Mouse (Mus musculus) neural tube, embryonic 11.5 days (tissue): Measurements from ENCODE around the gene Ehd1. TPM values are rescaled to one million over a fixed set of nuclear protein-coding genes. Genes with fewer than 3 reads are reported as not detected.

Experiments
- ATAC-seq: fragments of 200-750 bp; cut with Nextera tagmentation; 2 replicates; pipeline ENCODE4 v1.8.0; 2017; ENCODE audit warnings: moderate number of reproducible peaks, mild to moderate bottlenecking, moderate TSS enrichment, moderate library complexity; ENCODE audit not compliant: insufficient read depth, low FRiP score, low TSS enrichment
- DNase-seq: peaks from one replicate; pipeline ENCODE4 v3.0.0-alpha.2; 2015; ENCODE audit warnings: low spot score
- H3K27ac ChIP-seq: fragments of 300-500 bp; sonication (generic); 2 replicates; pipeline ENCODE4 v1.5.1; 2014; ENCODE audit warnings: low read depth, mild to moderate bottlenecking, low read length
- H3K27me3 ChIP-seq: fragments of 300-500 bp; sonication (generic); 2 replicates; pipeline ENCODE4 v1.6.1; 2014; ENCODE audit warnings: mild to moderate bottlenecking, low read length, mixed read lengths; ENCODE audit not compliant: control insufficient read depth, insufficient read depth
- H3K36me3 ChIP-seq: fragments of 300-500 bp; sonication (generic); 2 replicates; pipeline ENCODE4 v1.6.1; 2014; ENCODE audit warnings: mild to moderate bottlenecking, low read length, moderate library complexity, mixed read lengths; ENCODE audit not compliant: control insufficient read depth, insufficient read depth
- H3K4me1 ChIP-seq: fragments of 300-500 bp; sonication (generic); 2 replicates; pipeline ENCODE4 v1.6.1; 2014; ENCODE audit warnings: low read length, mixed read lengths; ENCODE audit not compliant: control insufficient read depth, insufficient read depth
- H3K4me2 ChIP-seq: fragments of 300-500 bp; sonication (generic); 2 replicates; pipeline ENCODE4 v1.6.1; 2014; ENCODE audit warnings: low read depth, mild to moderate bottlenecking, moderate library complexity
- H3K4me3 ChIP-seq: fragments of 300-500 bp; sonication (generic); 2 replicates; pipeline ENCODE4 v1.5.1; 2014; ENCODE audit warnings: low read depth, low read length
- H3K9ac ChIP-seq: fragments of 300-500 bp; sonication (generic); 2 replicates; pipeline ENCODE4 v1.6.1; 2014; ENCODE audit warnings: mild to moderate bottlenecking, low read length
- H3K9me3 ChIP-seq: fragments of 300-500 bp; sonication (generic); 2 replicates; pipeline ENCODE4 v1.6.1; 2016; ENCODE audit warnings: low read length; ENCODE audit not compliant: control insufficient read depth
- WGBS: fragments of 180-500 bp; shearing (Covaris S2); extraction: QIAGEN DNeasy Blood & Tissue Kit; methylation state at CpG from one replicate; pipeline ENCODE4 v1.1.7; 2014; 5-methylcytosine and 5-hydroxymethylcytosine counted together
- polyA plus RNA-seq: library from polyadenylated mRNA; unstranded; fragments of >200 nt; fragmentation: Nextera tagmentation; extraction: Ambion mirVana; gene quantifications from 2 replicates; pipeline ENCODE4 v1.2.1, GENCODE M21; 2014

Gene Ehd1
- polyA plus RNA-seq, 1 experiment from 2014 or later, result 82.2 TPM

- DNase-seq (no peak), ATAC-seq (no peak)
- no peak overlapping the region for H3K4me3 ChIP-seq
- H3K27me3 ChIP-seq, result no peaks in the 10 kb centered on the region
- no peaks in the 10 kb centered on the region for H3K9me3 ChIP-seq
- H3K9ac ChIP-seq, result no peak overlapping the region
- H3K27ac ChIP-seq, result no peak overlapping the region
- 89% methylated on average over 19 of the region's 19 CpGs for WGBS
- peaks cover 19% of the 10 kb centered on the region for H3K36me3 ChIP-seq
- H3K4me1 ChIP-seq, result no peaks in the 10 kb centered on the region
- no peak overlapping the region for H3K4me2 ChIP-seq
Observed at GRCm38 (mm10) chr19:6343066-6343925, 66.8 kb downstream of the Ehd1 start.

- no peak overlapping the region for H3K4me2 ChIP-seq
- no peaks in the 10 kb centered on the region for H3K9me3 ChIP-seq
- H3K4me1 ChIP-seq, result no peaks in the 10 kb centered on the region
- DNase-seq (no peak), ATAC-seq (no peak)
- 90% methylated on average over 5 of the region's 5 CpGs for WGBS
- H3K27me3 ChIP-seq, result no peaks in the 10 kb centered on the region
- no peak overlapping the region for H3K4me3 ChIP-seq
- no peak overlapping the region for H3K9ac ChIP-seq
- H3K36me3 ChIP-seq, result peaks cover 13% of the 10 kb centered on the region
- no peak overlapping the region for H3K27ac ChIP-seq
Observed at GRCm38 (mm10) chr19:6343996-6344395, 67.5 kb downstream of the Ehd1 start.

GRCm38 (mm10) chr19:6346023-6346422, 69.5 kb downstream of the Ehd1 start:
- no peak for ATAC-seq
- Histone ChIP-seq H3K9me3 (no peaks in the 10 kb centered on the region), H3K4me2 (no peak overlapping the region), H3K27ac (no peak overlapping the region), H3K4me1 (no peaks in the 10 kb centered on the region), H3K36me3 (peaks cover 11% of the 10 kb centered on the region), H3K27me3 (no peaks in the 10 kb centered on the region), H3K4me3 (no peak overlapping the region), H3K9ac (no peak overlapping the region)
- no peak for DNase-seq
- 91% methylated on average over 5 of the region's 5 CpGs for WGBS

GRCm38 (mm10) chr19:6346661-6347060, 70.1 kb downstream of the Ehd1 start:
- no peak overlapping the region for H3K4me3 ChIP-seq
- no peak overlapping the region for H3K27ac ChIP-seq
- peaks cover 11% of the 10 kb centered on the region for H3K36me3 ChIP-seq
- no peak for DNase-seq
- H3K4me1 ChIP-seq, result no peaks in the 10 kb centered on the region
- H3K4me2 ChIP-seq, result no peak overlapping the region
- WGBS, result 92% methylated on average over 10 of the region's 10 CpGs
- no peaks in the 10 kb centered on the region for H3K27me3 ChIP-seq
- no peak for ATAC-seq
- H3K9ac ChIP-seq, result no peak overlapping the region
- no peaks in the 10 kb centered on the region for H3K9me3 ChIP-seq

GRCm38 (mm10) chr19:6347615-6348014, 71.1 kb downstream of the Ehd1 start:
- H3K4me3 ChIP-seq, result no peak overlapping the region
- no peaks in the 10 kb centered on the region for H3K27me3 ChIP-seq
- ATAC-seq (no peak), DNase-seq (no peak)
- H3K4me2 ChIP-seq, result no peak overlapping the region
- H3K9ac ChIP-seq, result no peak overlapping the region
- no peaks in the 10 kb centered on the region for H3K4me1 ChIP-seq
- no peak overlapping the region for H3K27ac ChIP-seq
- H3K9me3 ChIP-seq, result no peaks in the 10 kb centered on the region
- WGBS, result 96% methylated on average over 4 of the region's 4 CpGs
- peaks cover 11% of the 10 kb centered on the region for H3K36me3 ChIP-seq

GRCm38 (mm10) chr19:6348717-6349116, 72.2 kb downstream of the Ehd1 start:
- DNase-seq (no peak), ATAC-seq (no peak)
- H3K36me3 ChIP-seq, result peaks cover 11% of the 10 kb centered on the region
- WGBS, result 57% methylated on average over 9 of the region's 9 CpGs
- H3K4me1 ChIP-seq, result no peaks in the 10 kb centered on the region
- no peaks in the 10 kb centered on the region for H3K9me3 ChIP-seq
- no peak overlapping the region for H3K4me3 ChIP-seq
- 0 out of 2 replicates have a peak overlapping the region, but pooled peaks have one; percentile 34 for H3K27ac ChIP-seq
- no peaks in the 10 kb centered on the region for H3K27me3 ChIP-seq
- no peak overlapping the region for H3K9ac ChIP-seq
- no peak overlapping the region for H3K4me2 ChIP-seq

- H3K4me2 ChIP-seq, result no peak overlapping the region
- H3K4me3 ChIP-seq, result no peak overlapping the region
- no peaks in the 10 kb centered on the region for H3K4me1 ChIP-seq
- H3K27me3 ChIP-seq, result no peaks in the 10 kb centered on the region
- DNase-seq, result no peak
- 35% methylated on average over 14 of the region's 14 CpGs for WGBS
- H3K9me3 ChIP-seq, result no peaks in the 10 kb centered on the region
- H3K9ac ChIP-seq, result no peak overlapping the region
- no peak for ATAC-seq
- H3K27ac ChIP-seq, result 0 out of 2 replicates have a peak overlapping the region, but pooled peaks have one; percentile 8
- peaks cover 9% of the 10 kb centered on the region for H3K36me3 ChIP-seq
Observed at GRCm38 (mm10) chr19:6349215-6349983, 72.9 kb downstream of the Ehd1 start.
